ENCODE assay signal across 8 mouse cellular contexts in genomic region chr17:33842966-33843795, GRCm38 (mm10). TPM values are rescaled to one million over a fixed set of nuclear protein-coding genes. Genes with fewer than 3 reads are reported as not detected.
DNase-seq lines count a peak whose midpoint lies in the region; ATAC-seq lines count a peak whose summit lies in the region.

Gene Cd320 (plus strand): TSS chr17:33843091.

- peak within 1 kb of the TSS; percentile 90 for H3K4me3 ChIP-seq in hindbrain, embryonic 12.5 days

- ATAC-seq in hindbrain, embryonic 12.5 days (ENCODE audit: low FRiP score), result peak; percentile 94

- H3K4me1 ChIP-seq in hindbrain, embryonic 12.5 days, result peaks cover 15% of the 10 kb centered on the region

- H3K4me2 ChIP-seq in hindbrain, embryonic 12.5 days (replicated peaks), result peak within 1 kb of the TSS; percentile 95

- peaks cover 25% of the 10 kb centered on the region for H3K36me3 ChIP-seq in hindbrain, embryonic 12.5 days

- WGBS in hindbrain, embryonic 12.5 days, result under 1% methylated on average over 45 of the region's 45 CpGs

- peak within 1 kb of the TSS; percentile 81 for H3K9ac ChIP-seq in hindbrain, embryonic 12.5 days

- peak within 1 kb of the TSS; percentile 86 for H3K27ac ChIP-seq in hindbrain, embryonic 12.5 days

- H3K27me3 ChIP-seq in hindbrain, embryonic 12.5 days, result no peaks in the 10 kb centered on the region

- peak; percentile 93 for DNase-seq in Muller cell, postnatal 12 days (ENCODE audit: inconsistent ontology term)
- DNase-seq in cerebellum, adult 9-11 months, result peak; percentile 93
- peak; percentile 78 to 89 for DNase-seq in frontal cortex, postnatal 10 days (ENCODE audit: low spot score in 2 of 2)
- peak; percentile 94 to 96 for DNase-seq in layer of hippocampus, postnatal 14 days (ENCODE audit: low spot score in 2 of 2)
- peak; percentile 91 for DNase-seq in lung, postnatal 14 days
- peak; percentile 86 for DNase-seq in retina, adult 2 months (ENCODE audit: low read depth, low spot score)
- peak; percentile 89 to 91 for DNase-seq in thymus, postnatal 36 days

- H3K9me3 ChIP-seq in hindbrain, embryonic 12.5 days (replicated peaks), result no peaks in the 10 kb centered on the region

RNA-seq across cellular contexts. Expression of gene Cd320, which starts in this region (rescaled TPM):
- polyA plus RNA-seq in hindbrain, embryonic 12.5 days (2016; fragmentation: Nextera tagmentation; extraction: Ambion mirVana), result 54.6 and 59.4 TPM in 2 replicates
- 10 to 100 TPM; 25.9 to 28.8 TPM for total RNA-seq in layer of hippocampus, postnatal 14 days (2021)

Comparison
In these comparisons a context has a peak if more than half of its experiments do, and no peak if none do; other contexts are left out.
1. Peak in every context shown above with its lines: DNase-seq, ATAC-seq, H3K4me3 ChIP-seq and H3K27ac ChIP-seq.